Mouse (Mus musculus) frontal cortex, adult 2 months (tissue): ENCODE measurements around the gene Hhatl. TPM values are rescaled to one million over a fixed set of nuclear protein-coding genes. Genes with fewer than 3 reads are reported as not detected.

ENCODE experiments used
- DNase-seq, 2 experiments: peaks; one replicate each; pipeline ENCODE4 v3.0.0; 2022; ENCODE audit warnings: low spot score in 1 of 2; ENCODE audit errors: extremely low spot score in 1 of 2
- polyA plus RNA-seq: library from polyadenylated mRNA; depleted of rRNA; stranded (reverse); fragments of >200 nt; gene quantifications from 2 replicates; pipeline ENCODE4 v1.2.3, GENCODE M21; 2012; rRNA removed

Hhatl gene
- 17.7 and 19.6 TPM in 2 replicates for polyA plus RNA-seq

GRCm38 (mm10) chr9:121791757-121792521, at the start of gene Hhatl:
Hhatl (minus strand) TSS chr9:121792507.
- DNase-seq, result peak in 1 of 2 experiments; percentile 53

- no peak for DNase-seq
Measured at GRCm38 (mm10) chr9:121839622-121839965, 47.3 kb upstream of the Hhatl start.

- peak; percentile 69 to 90 for DNase-seq
Measured at GRCm38 (mm10) chr9:121838829-121839621, 46.7 kb upstream of the Hhatl start, which contains the start of gene Ccdc13. Ccdc13 (minus strand) TSS chr9:121839461.

GRCm38 (mm10) chr9:121838008-121838407, 45.7 kb upstream of the Hhatl start:
- no peak for DNase-seq

GRCm38 (mm10) chr9:121833825-121834224, 41.5 kb upstream of the Hhatl start:
- no peak for DNase-seq

- DNase-seq, result peak; percentile 66 to 97
Measured at GRCm38 (mm10) chr9:121830956-121831293, 38.6 kb upstream of the Hhatl start.

GRCm38 (mm10) chr9:121830243-121830955, 38.1 kb upstream of the Hhatl start:
- DNase-seq, result peak in 1 of 2 experiments; percentile 73

GRCm38 (mm10) chr9:121829270-121829992, 37.1 kb upstream of the Hhatl start:
- no peak for DNase-seq

GRCm38 (mm10) chr9:121828314-121828713, 36.0 kb upstream of the Hhatl start:
- DNase-seq, result no peak

- DNase-seq, result peak in 1 of 2 experiments; percentile 69
Measured at GRCm38 (mm10) chr9:121826356-121826755, 34.0 kb upstream of the Hhatl start.

- DNase-seq, result no peak
Measured at GRCm38 (mm10) chr9:121823991-121824390, 31.7 kb upstream of the Hhatl start.

GRCm38 (mm10) chr9:121823051-121823450, 30.7 kb upstream of the Hhatl start:
- no peak for DNase-seq

- DNase-seq, result peak in 1 of 2 experiments; percentile 53
Measured at GRCm38 (mm10) chr9:121822585-121822991, 30.3 kb upstream of the Hhatl start.

- DNase-seq, result no peak
Measured at GRCm38 (mm10) chr9:121820765-121821164, 28.5 kb upstream of the Hhatl start.

GRCm38 (mm10) chr9:121819771-121820471, 27.6 kb upstream of the Hhatl start:
- DNase-seq, result no peak

- DNase-seq, result no peak
Measured at GRCm38 (mm10) chr9:121819073-121819770, 26.9 kb upstream of the Hhatl start.

GRCm38 (mm10) chr9:121815183-121815582, 22.9 kb upstream of the Hhatl start:
- DNase-seq, result no peak

GRCm38 (mm10) chr9:121810081-121810821, 17.9 kb upstream of the Hhatl start:
- DNase-seq, result peak in 1 of 2 experiments; percentile 73
